Mouse (Mus musculus): Measurements from ENCODE around the gene Foxp4. TPM values are rescaled to one million over a fixed set of nuclear protein-coding genes. Genes with fewer than 3 reads are reported as not detected.

The Foxp4 gene
- polyA plus RNA-seq, 1 experiment: 100 TPM

- H3K4me3 ChIP-seq (replicated peaks; ENCODE audit: extremely low read depth, low read depth, low read length): no peak overlapping the region
- DNase-seq: no peak
- no peak for TF ChIP-seq POLR2A (IDR thresholded peaks at IDR 0.05; ENCODE audit: borderline replicate concordance, extremely low read depth, low read depth, low read length)
- TF ChIP-seq CTCF (IDR thresholded peaks at IDR 0.05; ENCODE audit: insufficient read depth, low read length): no peak
- 67% methylated on average over 7 of the region's 7 CpGs for WGBS
- no peaks in the 10 kb centered on the region for H3K4me1 ChIP-seq (ENCODE audit: control insufficient read depth, insufficient read depth, low read length)
Observed at GRCm38 (mm10) chr17:47850639-47851314, 73.7 kb downstream of the Foxp4 start.

DNA sequence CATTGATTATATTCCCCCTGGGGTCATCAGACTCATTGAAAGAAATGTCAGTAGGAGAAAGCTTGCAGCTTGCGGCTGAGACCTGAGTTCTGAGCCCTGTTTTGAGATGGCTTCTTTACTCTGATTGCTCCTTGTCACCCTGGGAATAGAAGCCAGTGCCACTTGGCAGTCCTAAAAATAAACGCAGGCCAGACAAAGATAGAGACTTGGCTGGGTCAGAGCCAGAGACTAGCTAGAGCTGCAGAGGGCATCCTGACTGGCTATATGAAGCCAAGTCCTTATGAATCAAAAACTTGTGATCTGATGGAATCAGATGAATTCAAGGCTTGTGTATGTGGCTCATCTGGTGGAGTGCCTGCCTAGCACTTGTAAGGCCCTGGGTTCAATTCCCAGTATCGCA is 74.4 kb downstream of the Foxp4 start:
- Histone ChIP-seq H3K4me1 (ENCODE audit: control insufficient read depth, insufficient read depth, low read length) (no peaks in the 10 kb centered on the region), H3K4me3 (replicated peaks; ENCODE audit: extremely low read depth, low read depth, low read length) (no peak overlapping the region)
- WGBS: 70% methylated on average over 3 of the region's 3 CpGs
- DNase-seq: no peak
- no peak for TF ChIP-seq POLR2A (IDR thresholded peaks at IDR 0.05; ENCODE audit: borderline replicate concordance, extremely low read depth, low read depth, low read length)

GRCm38 (mm10) chr17:47847985-47848384 is 76.5 kb downstream of the Foxp4 start:
- DNase-seq: no peak
- H3K4me3 ChIP-seq (replicated peaks; ENCODE audit: extremely low read depth, low read depth, low read length): no peak overlapping the region
- H3K4me1 ChIP-seq (ENCODE audit: control insufficient read depth, insufficient read depth, low read length): no peaks in the 10 kb centered on the region
- peak; percentile 24; the same call in 1 of the 2 replicates for TF ChIP-seq CTCF (IDR thresholded peaks at IDR 0.05; ENCODE audit: insufficient read depth, low read length)
- no peak for TF ChIP-seq POLR2A (IDR thresholded peaks at IDR 0.05; ENCODE audit: borderline replicate concordance, extremely low read depth, low read depth, low read length)
- 83% methylated on average over 6 of the region's 6 CpGs for WGBS

GRCm38 (mm10) chr17:47845609-47846008 is 78.8 kb downstream of the Foxp4 start:
- TF ChIP-seq CTCF (IDR thresholded peaks at IDR 0.05; ENCODE audit: insufficient read depth, low read length) (no peak), POLR2A (IDR thresholded peaks at IDR 0.05; ENCODE audit: borderline replicate concordance, extremely low read depth, low read depth, low read length) (no peak)
- DNase-seq: no peak
- Histone ChIP-seq H3K4me3 (replicated peaks; ENCODE audit: extremely low read depth, low read depth, low read length) (no peak overlapping the region), H3K4me1 (ENCODE audit: control insufficient read depth, insufficient read depth, low read length) (peaks cover 3% of the 10 kb centered on the region; the same call in 1 of the 2 replicates)
- 77% methylated on average over 11 of the region's 11 CpGs for WGBS

- Histone ChIP-seq H3K4me1 (ENCODE audit: control insufficient read depth, insufficient read depth, low read length) (peaks cover 3% of the 10 kb centered on the region; the same call in 1 of the 2 replicates), H3K4me3 (replicated peaks; ENCODE audit: extremely low read depth, low read depth, low read length) (no peak overlapping the region)
- 98% methylated on average over 3 of the region's 3 CpGs for WGBS
- no peak for DNase-seq
- TF ChIP-seq CTCF (IDR thresholded peaks at IDR 0.05; ENCODE audit: insufficient read depth, low read length) (no peak), POLR2A (IDR thresholded peaks at IDR 0.05; ENCODE audit: borderline replicate concordance, extremely low read depth, low read depth, low read length) (no peak)
Observed at GRCm38 (mm10) chr17:47843465-47843864, 81.0 kb downstream of the Foxp4 start.

- Histone ChIP-seq H3K4me1 (ENCODE audit: control insufficient read depth, insufficient read depth, low read length) (peaks cover 3% of the 10 kb centered on the region; the same call in 1 of the 2 replicates), H3K4me3 (replicated peaks; ENCODE audit: extremely low read depth, low read depth, low read length) (no peak overlapping the region)
- WGBS: 36% methylated on average over 19 of the region's 19 CpGs
- TF ChIP-seq POLR2A (IDR thresholded peaks at IDR 0.05; ENCODE audit: borderline replicate concordance, extremely low read depth, low read depth, low read length) (no peak), CTCF (IDR thresholded peaks at IDR 0.05; ENCODE audit: insufficient read depth, low read length) (no peak)
- DNase-seq: peak; percentile 55
Observed at GRCm38 (mm10) chr17:47841931-47842623, 82.4 kb downstream of the Foxp4 start.

GRCm38 (mm10) chr17:47841521-47841920 is 82.9 kb downstream of the Foxp4 start:
- Histone ChIP-seq H3K4me3 (replicated peaks; ENCODE audit: extremely low read depth, low read depth, low read length) (no peak overlapping the region), H3K4me1 (ENCODE audit: control insufficient read depth, insufficient read depth, low read length) (peaks cover 3% of the 10 kb centered on the region; the same call in 1 of the 2 replicates)
- no peak for DNase-seq
- 80% methylated on average over 8 of the region's 8 CpGs for WGBS
- no peak for TF ChIP-seq POLR2A (IDR thresholded peaks at IDR 0.05; ENCODE audit: borderline replicate concordance, extremely low read depth, low read depth, low read length)
- no peak for TF ChIP-seq CTCF (IDR thresholded peaks at IDR 0.05; ENCODE audit: insufficient read depth, low read length)

DNA sequence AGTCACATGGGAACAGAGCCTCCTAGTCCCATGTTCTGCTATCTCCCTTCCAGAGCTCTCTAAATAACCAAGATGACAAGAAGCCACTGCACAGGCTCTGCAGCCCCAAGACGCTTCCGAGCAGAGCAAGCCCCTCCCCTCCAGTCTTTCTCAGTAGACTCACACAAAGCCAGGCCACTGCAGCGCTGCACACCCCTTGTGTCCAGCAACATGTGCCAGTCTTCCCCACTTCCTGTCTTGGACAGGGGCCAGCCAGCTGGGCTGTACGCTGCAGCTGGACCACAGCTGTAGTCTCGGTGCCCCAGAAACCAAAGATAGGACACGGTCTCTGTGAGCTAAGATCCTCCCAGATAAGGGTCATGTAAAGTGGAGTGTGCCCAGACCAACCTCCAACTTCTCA is 86.6 kb downstream of the Foxp4 start:
- Histone ChIP-seq H3K4me1 (ENCODE audit: control insufficient read depth, insufficient read depth, low read length) (peaks cover 6% of the 10 kb centered on the region), H3K4me3 (replicated peaks; ENCODE audit: extremely low read depth, low read depth, low read length) (no peak overlapping the region)
- 23% methylated on average over 6 of the region's 6 CpGs for WGBS
- TF ChIP-seq POLR2A (IDR thresholded peaks at IDR 0.05; ENCODE audit: borderline replicate concordance, extremely low read depth, low read depth, low read length) (no peak), CTCF (IDR thresholded peaks at IDR 0.05; ENCODE audit: insufficient read depth, low read length) (no peak)
- no peak for DNase-seq

GRCm38 (mm10) chr17:47834482-47834767 is 90.0 kb downstream of the Foxp4 start, which contains the start of gene Mdfi:
TSS of gene Mdfi (minus strand) at chr17:47834691.
- 11% methylated on average over 18 of the region's 18 CpGs for WGBS
- TF ChIP-seq POLR2A (IDR thresholded peaks at IDR 0.05; ENCODE audit: borderline replicate concordance, extremely low read depth, low read depth, low read length) (no peak), CTCF (IDR thresholded peaks at IDR 0.05; ENCODE audit: insufficient read depth, low read length) (no peak)
- Histone ChIP-seq H3K4me3 (replicated peaks; ENCODE audit: extremely low read depth, low read depth, low read length) (peak within 1 kb of the TSS; percentile 70), H3K4me1 (ENCODE audit: control insufficient read depth, insufficient read depth, low read length) (peaks cover 3% of the 10 kb centered on the region; the same call in 1 of the 2 replicates)
- peak; percentile 33 for DNase-seq

Measured in lung, adult 2 months (tissue).